Mouse (Mus musculus): ENCODE data around the gene Cel.

DNA sequence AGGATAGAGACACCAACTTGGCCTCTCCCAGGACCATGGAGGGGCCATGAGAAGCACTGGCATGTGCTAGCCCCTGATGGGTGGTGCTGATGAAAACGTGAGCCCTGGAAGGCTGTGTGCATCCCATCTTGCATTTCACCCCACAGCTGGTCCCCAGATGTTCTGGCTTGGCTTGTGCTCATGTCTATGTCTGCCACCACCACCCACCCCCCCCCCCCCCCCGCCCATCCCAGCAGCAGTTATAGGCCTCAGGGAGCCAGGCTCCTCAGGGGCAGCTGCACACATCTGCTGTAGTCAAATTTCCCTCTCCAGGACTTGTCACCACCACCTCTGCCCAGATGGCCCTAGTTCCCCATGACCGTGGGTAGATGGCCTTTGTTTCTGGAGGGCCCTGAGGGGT lies 6.7 kb upstream of the Cel start:
- TF ChIP-seq GATA1 (IDR thresholded peaks at IDR 0.05; ENCODE audit: borderline replicate concordance, low read length) (no peak), FLI1 (IDR thresholded peaks at IDR 0.05; ENCODE audit: low read length) (no peak)

Measured in megakaryocyte, embryonic 14.5 days (primary cell).